ENCODE assay signal across 10 mouse cellular contexts in genomic region chr5:121201739-121202138, GRCm38 (mm10). TPM values are rescaled to one million over a fixed set of nuclear protein-coding genes. Genes with fewer than 3 reads are reported as not detected.
DNase-seq lines count a peak whose midpoint lies in the region; ATAC-seq and TF ChIP-seq lines count a peak whose summit lies in the region.
"Had no signal": no experiment of that assay in that cellular context is flagged by ENCODE, and none has a peak within 500 bp of the region (broad histone marks: within the 10 kb centered on the region; RNA-seq: fewer than 3 reads in every experiment).

No protein-coding gene starts in this region.

- H3K27ac ChIP-seq in intestine, postnatal 0 days (ENCODE audit: low read depth, low read length) = no peak overlapping the region
- no peak overlapping the region for H3K27ac ChIP-seq in intestine, embryonic 16.5 days (ENCODE audit: low read length)
- no peak overlapping the region for H3K27ac ChIP-seq in heart, embryonic 12.5 days (ENCODE audit: poor library complexity, severe bottlenecking)
- H3K27ac ChIP-seq: neural tube, embryonic 13.5 days had no signal

- H3K4me1 ChIP-seq in intestine, postnatal 0 days (replicated peaks; ENCODE audit: control insufficient read depth, insufficient read depth, low read length) = no peaks in the 10 kb centered on the region
- peaks cover 13% of the 10 kb centered on the region for H3K4me1 ChIP-seq in intestine, embryonic 16.5 days (ENCODE audit: control insufficient read depth, insufficient read depth, low read length)
- H3K4me1 ChIP-seq in heart, embryonic 12.5 days (replicated peaks) = peaks cover 17% of the 10 kb centered on the region

- H3K36me3 ChIP-seq in intestine, postnatal 0 days (ENCODE audit: control insufficient read depth, insufficient read depth) = peaks cover 13% of the 10 kb centered on the region; the same call in 1 of the 2 replicates
- H3K36me3 ChIP-seq in intestine, embryonic 16.5 days (ENCODE audit: control insufficient read depth, insufficient read depth, low read length) = peaks cover 3% of the 10 kb centered on the region; the same call in 1 of the 2 replicates
- H3K36me3 ChIP-seq in heart, embryonic 12.5 days = peaks cover 14% of the 10 kb centered on the region

- peak; percentile 73 for DNase-seq in ZHBTc4 (ENCODE audit: low read depth, low spot score)
- DNase-seq in lung, postnatal 25 days (ENCODE audit: low spot score) = peak; percentile 71
- DNase-seq in urinary bladder, adult 2 months (ENCODE audit: low spot score) = no peak
- DNase-seq in urinary bladder, postnatal 36 days (ENCODE audit: low spot score in 2 of 2) = no peak
- DNase-seq: cerebellum, adult 18-20 months had no signal

- no peaks in the 10 kb centered on the region for H3K9me3 ChIP-seq in intestine, postnatal 0 days (ENCODE audit: control insufficient read depth)
- H3K9me3 ChIP-seq in intestine, embryonic 16.5 days (ENCODE audit: control insufficient read depth, low read length) = no peaks in the 10 kb centered on the region
- no peaks in the 10 kb centered on the region for H3K9me3 ChIP-seq in heart, embryonic 12.5 days (replicated peaks)
- H3K9me3 ChIP-seq: neural tube, embryonic 13.5 days had no signal

- H3K4me2 ChIP-seq in intestine, postnatal 0 days (replicated peaks; ENCODE audit: low read depth) = no peak overlapping the region
- no peak overlapping the region for H3K4me2 ChIP-seq in intestine, embryonic 16.5 days (ENCODE audit: low read depth, low read length)
- no peak overlapping the region for H3K4me2 ChIP-seq in heart, embryonic 12.5 days
- H3K4me2 ChIP-seq: neural tube, embryonic 13.5 days had no signal

- no peak overlapping the region for H3K9ac ChIP-seq in intestine, postnatal 0 days (ENCODE audit: low read depth, low read length)
- no peak overlapping the region for H3K9ac ChIP-seq in intestine, embryonic 16.5 days (ENCODE audit: low read depth, low read length)
- H3K9ac ChIP-seq in heart, embryonic 12.5 days = no peak overlapping the region
- H3K9ac ChIP-seq: neural tube, embryonic 13.5 days had no signal

- ATAC-seq in intestine, postnatal 0 days = no peak
- ATAC-seq in intestine, embryonic 16.5 days = no peak
- ATAC-seq in CD4-positive, CD25-positive, alpha-beta regulatory T cell, adult 4 months = peak; percentile 53
- ATAC-seq in heart, embryonic 12.5 days (ENCODE audit: insufficient number of reproducible peaks, low FRiP score) = no peak

- peak; percentile 73 for TF ChIP-seq CTCF in intestine, postnatal 0 days (IDR thresholded peaks at IDR 0.05; ENCODE audit: low read depth)

- WGBS in intestine, postnatal 0 days = 39% methylated on average over 3 of the region's 3 CpGs
- 44% methylated on average over 3 of the region's 3 CpGs for WGBS in intestine, embryonic 16.5 days
- WGBS in heart, embryonic 12.5 days = 48% methylated on average over 3 of the region's 3 CpGs

- H3K4me3 ChIP-seq in intestine, postnatal 0 days (ENCODE audit: low read depth, low read length) = no peak overlapping the region
- H3K4me3 ChIP-seq in intestine, embryonic 16.5 days (ENCODE audit: low read length) = no peak overlapping the region
- H3K4me3 ChIP-seq in heart, embryonic 12.5 days = no peak overlapping the region
- H3K4me3 ChIP-seq: neural tube, embryonic 13.5 days had no signal

- no peaks in the 10 kb centered on the region for H3K27me3 ChIP-seq in intestine, postnatal 0 days (replicated peaks; ENCODE audit: control insufficient read depth, insufficient read depth, low read length)
- no peaks in the 10 kb centered on the region for H3K27me3 ChIP-seq in intestine, embryonic 16.5 days (replicated peaks; ENCODE audit: control insufficient read depth, insufficient read depth, low read length)
- no peaks in the 10 kb centered on the region for H3K27me3 ChIP-seq in heart, embryonic 12.5 days (replicated peaks)

RNA-seq across cellular contexts. Expression of gene Rpl6, which starts 2.5 kb away (rescaled TPM):
- polyA plus RNA-seq in intestine, postnatal 0 days (2015; fragmentation: Nextera tagmentation; extraction: Ambion mirVana) = 359 and 402 TPM in 2 replicates
- polyA plus RNA-seq in intestine, embryonic 16.5 days (2015; fragmentation: Nextera tagmentation; extraction: Ambion mirVana) = 512 and 565 TPM in 2 replicates
- 1,000 to 10,000 TPM; 1,708 to 1,898 TPM for polyA plus RNA-seq in CD4-positive, CD25-positive, alpha-beta regulatory T cell, adult 4 months (2017; shearing (Covaris generic))
- 889 and 965 TPM in 2 replicates for polyA plus RNA-seq in urinary bladder, adult 2 months (2012; rRNA removed)
- polyA plus RNA-seq in heart, embryonic 12.5 days (2016; fragmentation: Nextera tagmentation; extraction: Ambion mirVana) = 377 and 402 TPM in 2 replicates

RNA-seq across cellular contexts. Expression of gene Ptpn11, which starts 10.5 kb away (rescaled TPM):
- polyA plus RNA-seq in intestine, postnatal 0 days (2015; fragmentation: Nextera tagmentation; extraction: Ambion mirVana) = 14.0 and 15.6 TPM in 2 replicates
- polyA plus RNA-seq in intestine, embryonic 16.5 days (2015; fragmentation: Nextera tagmentation; extraction: Ambion mirVana) = 14.3 and 15.6 TPM in 2 replicates
- 1 to 10 TPM; 7.2 to 8.0 TPM for polyA plus RNA-seq in CD4-positive, CD25-positive, alpha-beta regulatory T cell, adult 4 months (2017; shearing (Covaris generic))
- polyA plus RNA-seq in urinary bladder, adult 2 months (2012; rRNA removed) = 40.0 and 56.5 TPM in 2 replicates
- 22.9 and 24.3 TPM in 2 replicates for polyA plus RNA-seq in heart, embryonic 12.5 days (2016; fragmentation: Nextera tagmentation; extraction: Ambion mirVana)

RNA-seq across cellular contexts. Expression of gene Hectd4, which starts 18.3 kb away (rescaled TPM):
- polyA plus RNA-seq in intestine, postnatal 0 days (2015; fragmentation: Nextera tagmentation; extraction: Ambion mirVana) = 2.1 and 2.2 TPM in 2 replicates
- polyA plus RNA-seq in intestine, embryonic 16.5 days (2015; fragmentation: Nextera tagmentation; extraction: Ambion mirVana) = 3.0 and 3.1 TPM in 2 replicates
- polyA plus RNA-seq in CD4-positive, CD25-positive, alpha-beta regulatory T cell, adult 4 months (2017; shearing (Covaris generic)) = 1 to 10 TPM; 8.8 to 9.8 TPM
- 11.8 and 13.2 TPM in 2 replicates for polyA plus RNA-seq in urinary bladder, adult 2 months (2012; rRNA removed)
- 5.1 and 6.8 TPM in 2 replicates for polyA plus RNA-seq in heart, embryonic 12.5 days (2016; fragmentation: Nextera tagmentation; extraction: Ambion mirVana)

Comparison
In these comparisons a context has a peak if more than half of its experiments do, and no peak if none do; other contexts are left out.
1. DNase-seq: peak in ZHBTc4 (single experiment) and lung, postnatal 25 days (single experiment); none in urinary bladder, adult 2 months (single experiment) and urinary bladder, postnatal 36 days (0 of 2).